Mouse (Mus musculus) heart, embryonic 16.5 days (tissue): ENCODE data around the gene Phf21b. TPM values are rescaled to one million over a fixed set of nuclear protein-coding genes. Genes with fewer than 3 reads are reported as not detected.
A peak's percentile ranks its signal among the peaks of the same experiment; 100 is the strongest.

Experiments used
- ATAC-seq: fragments of 200-750 bp; cut with Nextera tagmentation; replicated peaks from 2 replicates; pipeline ENCODE4 v1.8.0; 2017; ENCODE audit warnings: moderate number of reproducible peaks; ENCODE audit not compliant: insufficient read depth, low FRiP score; ENCODE audit errors: extremely low read depth
- H3K27ac ChIP-seq: fragments of 300-500 bp; sonication (generic); 2 replicates; pipeline ENCODE4 v1.5.1; 2014; ENCODE audit warnings: mild to moderate bottlenecking, low read length, control low read depth, moderate library complexity
- H3K27me3 ChIP-seq: fragments of 300-500 bp; sonication (generic); 2 replicates; pipeline ENCODE4 v1.6.1; 2014; ENCODE audit warnings: low read length, mixed read lengths; ENCODE audit not compliant: control insufficient read depth, insufficient read depth
- H3K36me3 ChIP-seq: fragments of 300-500 bp; sonication (generic); 2 replicates; pipeline ENCODE4 v1.6.1; 2014; ENCODE audit not compliant: control insufficient read depth, insufficient read depth
- H3K4me1 ChIP-seq: fragments of 300-500 bp; sonication (generic); 2 replicates; pipeline ENCODE4 v1.6.1; 2014; ENCODE audit warnings: low read length, mixed read lengths; ENCODE audit not compliant: control insufficient read depth, insufficient read depth
- H3K4me2 ChIP-seq: fragments of 300-500 bp; sonication (generic); 2 replicates; pipeline ENCODE4 v1.6.1; 2014; ENCODE audit warnings: low read depth, mild to moderate bottlenecking, control low read depth, low read length
- H3K4me3 ChIP-seq: fragments of 300-500 bp; sonication (generic); 2 replicates; pipeline ENCODE4 v1.5.1; 2014; ENCODE audit warnings: mild to moderate bottlenecking, control low read depth, low read length
- H3K9ac ChIP-seq: fragments of 300-500 bp; sonication (generic); 2 replicates; pipeline ENCODE4 v1.6.1; 2014; ENCODE audit warnings: low read length, control low read depth
- H3K9me3 ChIP-seq: fragments of 300-500 bp; sonication (generic); replicated peaks from 2 replicates; pipeline ENCODE4 v1.6.1; 2016; ENCODE audit warnings: low read length; ENCODE audit not compliant: control insufficient read depth
- WGBS: fragments of 180-500 bp; shearing (Covaris S2); extraction: QIAGEN DNeasy Blood & Tissue Kit; methylation state at CpG from one replicate; pipeline ENCODE4 v1.1.7; 2014; 5-methylcytosine and 5-hydroxymethylcytosine counted together
- polyA plus RNA-seq: library from polyadenylated mRNA; unstranded; fragments of >200 nt; fragmentation: Nextera tagmentation; extraction: Ambion mirVana; gene quantifications from 2 replicates; pipeline ENCODE4 v1.2.1, GENCODE M21; 2015

The Phf21b gene
- polyA plus RNA-seq, 1 experiment from 2014 or later: 0.55 TPM

GRCm38 (mm10) chr15:84853261-84854137 lies 2.4 kb downstream of the Phf21b start:
- Histone ChIP-seq H3K27ac (peak overlapping the region; percentile 61), H3K27me3 (peaks cover 16% of the 10 kb centered on the region), H3K4me1 (peaks cover 27% of the 10 kb centered on the region), H3K9me3 (no peaks in the 10 kb centered on the region), H3K36me3 (no peaks in the 10 kb centered on the region), H3K9ac (peak overlapping the region; percentile 71), H3K4me3 (peak overlapping the region; percentile 74), H3K4me2 (peak overlapping the region; percentile 99)
- peak; percentile 45; the same call in 1 of the 2 replicates for ATAC-seq
- WGBS: 2% methylated on average over 56 of the region's 84 CpGs

- H3K36me3 ChIP-seq: no peaks in the 10 kb centered on the region
- H3K4me2 ChIP-seq: peak overlapping the region; percentile 99
- peak overlapping the region; percentile 61 for H3K27ac ChIP-seq
- no peak for ATAC-seq
- peaks cover 16% of the 10 kb centered on the region for H3K27me3 ChIP-seq
- 14% methylated on average over 10 of the region's 10 CpGs for WGBS
- H3K9me3 ChIP-seq: no peaks in the 10 kb centered on the region
- peak overlapping the region; percentile 43; the same call in 1 of the 2 replicates for H3K9ac ChIP-seq
- H3K4me3 ChIP-seq: peak overlapping the region; percentile 74
- peaks cover 27% of the 10 kb centered on the region for H3K4me1 ChIP-seq
Measured at GRCm38 (mm10) chr15:84852457-84853070, 3.3 kb downstream of the Phf21b start.

GRCm38 (mm10) chr15:84850321-84850720 lies 5.5 kb downstream of the Phf21b start:
- no peaks in the 10 kb centered on the region for H3K36me3 ChIP-seq
- no peaks in the 10 kb centered on the region for H3K9me3 ChIP-seq
- H3K4me2 ChIP-seq: no peak overlapping the region
- 100% methylated on average over 1 of the region's 1 CpGs for WGBS
- H3K9ac ChIP-seq: no peak overlapping the region
- no peak for ATAC-seq
- H3K4me3 ChIP-seq: no peak overlapping the region
- H3K27me3 ChIP-seq: peaks cover 14% of the 10 kb centered on the region
- peaks cover 21% of the 10 kb centered on the region for H3K4me1 ChIP-seq
- H3K27ac ChIP-seq: no peak overlapping the region

GRCm38 (mm10) chr15:84846216-84846615 lies 9.6 kb downstream of the Phf21b start:
- Histone ChIP-seq H3K4me1 (peaks cover 2% of the 10 kb centered on the region; the same call in 1 of the 2 replicates), H3K9ac (no peak overlapping the region), H3K36me3 (no peaks in the 10 kb centered on the region), H3K27me3 (0 out of 2 replicates have a peak, but pooled peaks cover 3% of the 10 kb centered on the region), H3K4me3 (no peak overlapping the region), H3K4me2 (no peak overlapping the region), H3K27ac (no peak overlapping the region), H3K9me3 (no peaks in the 10 kb centered on the region)
- 70% methylated on average over 3 of the region's 3 CpGs for WGBS
- ATAC-seq: no peak

GRCm38 (mm10) chr15:84844831-84845230 lies 11.0 kb downstream of the Phf21b start:
- H3K4me3 ChIP-seq: no peak overlapping the region
- H3K27ac ChIP-seq: no peak overlapping the region
- no peaks in the 10 kb centered on the region for H3K27me3 ChIP-seq
- peaks cover 2% of the 10 kb centered on the region; the same call in 1 of the 2 replicates for H3K4me1 ChIP-seq
- H3K9ac ChIP-seq: no peak overlapping the region
- no peak overlapping the region for H3K4me2 ChIP-seq
- 56% methylated on average over 4 of the region's 4 CpGs for WGBS
- no peaks in the 10 kb centered on the region for H3K36me3 ChIP-seq
- ATAC-seq: no peak
- no peaks in the 10 kb centered on the region for H3K9me3 ChIP-seq

GRCm38 (mm10) chr15:84843034-84843433 lies 12.8 kb downstream of the Phf21b start:
- Histone ChIP-seq H3K4me1 (peaks cover 2% of the 10 kb centered on the region; the same call in 1 of the 2 replicates), H3K9me3 (no peaks in the 10 kb centered on the region), H3K4me3 (no peak overlapping the region), H3K9ac (no peak overlapping the region), H3K27me3 (no peaks in the 10 kb centered on the region), H3K36me3 (no peaks in the 10 kb centered on the region), H3K4me2 (no peak overlapping the region), H3K27ac (no peak overlapping the region)
- ATAC-seq: no peak
- 61% methylated on average over 10 of the region's 10 CpGs for WGBS

DNA sequence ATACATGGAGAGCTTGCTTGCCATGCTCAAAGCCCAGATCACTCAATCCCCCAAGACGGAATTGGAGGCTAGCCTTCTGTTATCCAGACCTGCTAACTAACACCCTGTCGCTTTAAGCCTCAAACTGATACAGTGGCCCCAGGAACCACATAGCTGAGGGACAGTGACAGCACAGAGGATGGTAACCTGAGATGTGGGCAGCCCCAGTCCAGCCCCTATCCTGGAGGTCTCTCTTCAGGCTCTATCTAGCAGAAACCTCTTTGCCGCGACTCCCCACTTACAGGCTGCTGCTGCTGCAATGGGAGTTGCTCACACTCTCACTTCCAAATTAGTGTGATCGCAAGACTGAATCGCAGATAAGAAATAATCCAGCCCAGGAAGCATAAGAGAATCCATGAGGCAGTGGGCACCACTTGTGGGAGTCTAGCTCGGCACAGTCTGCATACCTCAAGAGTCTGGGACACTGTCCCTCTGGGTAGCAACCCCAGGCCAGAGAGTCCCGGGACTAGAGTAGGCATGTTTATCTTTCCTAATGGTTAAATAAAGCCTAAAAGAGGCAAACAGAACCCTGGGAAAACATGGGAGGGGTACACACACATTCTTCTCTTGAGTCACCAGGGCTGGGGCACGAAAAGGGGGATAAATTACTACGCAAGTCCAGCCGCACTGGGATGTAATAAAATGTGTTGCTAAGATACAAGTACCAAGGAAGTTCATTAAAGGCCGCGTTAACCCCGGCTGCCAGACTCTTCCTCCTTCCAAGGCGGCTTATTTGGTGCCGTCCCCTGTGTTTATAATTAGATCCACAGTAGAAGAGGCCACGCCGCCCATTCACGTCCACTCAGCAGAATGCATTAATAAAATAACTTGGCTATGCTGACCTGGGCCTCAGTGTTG lies 13.7 kb downstream of the Phf21b start:
- no peak overlapping the region for H3K4me3 ChIP-seq
- H3K4me1 ChIP-seq: peaks cover 2% of the 10 kb centered on the region; the same call in 1 of the 2 replicates
- H3K4me2 ChIP-seq: no peak overlapping the region
- H3K36me3 ChIP-seq: no peaks in the 10 kb centered on the region
- no peak overlapping the region for H3K9ac ChIP-seq
- 36% methylated on average over 19 of the region's 19 CpGs for WGBS
- no peak for ATAC-seq
- H3K27ac ChIP-seq: no peak overlapping the region
- no peaks in the 10 kb centered on the region for H3K9me3 ChIP-seq
- no peaks in the 10 kb centered on the region for H3K27me3 ChIP-seq

- WGBS: 67% methylated on average over 3 of the region's 3 CpGs
Measured at GRCm38 (mm10) chr15:84840560-84840959, 15.3 kb downstream of the Phf21b start.

More at GRCm38 (mm10) chr15:84840560-84840959, 15.3 kb downstream of the Phf21b start:
- no peak for ATAC-seq
- Histone ChIP-seq H3K9ac (no peak overlapping the region), H3K9me3 (no peaks in the 10 kb centered on the region), H3K4me2 (no peak overlapping the region), H3K27ac (no peak overlapping the region), H3K36me3 (no peaks in the 10 kb centered on the region), H3K4me3 (no peak overlapping the region), H3K4me1 (peaks cover 2% of the 10 kb centered on the region; the same call in 1 of the 2 replicates), H3K27me3 (no peaks in the 10 kb centered on the region)
